Mouse (Mus musculus) testis, postnatal 10 days (tissue): Measurements from ENCODE around the gene Tmprss4.

Experiments used
- DNase-seq: peaks from one replicate; pipeline ENCODE4 v3.0.0; 2021; ENCODE audit warnings: low spot score

Tmprss4 gene

GRCm38 (mm10) chr9:45136442-45137169 lies 67.3 kb downstream of the Tmprss4 start:
- DNase-seq: no peak

- DNase-seq: peak; percentile 80
Measured at GRCm38 (mm10) chr9:45133484-45134310, 70.2 kb downstream of the Tmprss4 start.

GRCm38 (mm10) chr9:45130119-45130518 lies 73.8 kb downstream of the Tmprss4 start:
- no peak for DNase-seq

GRCm38 (mm10) chr9:45126941-45127340 lies 77.0 kb downstream of the Tmprss4 start:
- DNase-seq: no peak

- DNase-seq: no peak
Measured at GRCm38 (mm10) chr9:45125211-45125610, 78.7 kb downstream of the Tmprss4 start.
